Mouse (Mus musculus): ENCODE measurements around the gene Prss29.

Prss29 gene

GRCm38 (mm10) chr17:25318354-25318753, at the start of gene Prss29:
TSS of gene Prss29 (plus strand) at chr17:25318654.
- DNase-seq (ENCODE audit: low spot score), result no peak

GRCm38 (mm10) chr17:25270795-25271335, 47.6 kb upstream of the Prss29 start:
- no peak for DNase-seq (ENCODE audit: low spot score)

- DNase-seq (ENCODE audit: low spot score), result no peak
Measured at GRCm38 (mm10) chr17:25272326-25272725, 46.1 kb upstream of the Prss29 start.

- peak; percentile 83 for DNase-seq (ENCODE audit: low spot score)
Measured at GRCm38 (mm10) chr17:25272951-25273705, 45.3 kb upstream of the Prss29 start.

DNA sequence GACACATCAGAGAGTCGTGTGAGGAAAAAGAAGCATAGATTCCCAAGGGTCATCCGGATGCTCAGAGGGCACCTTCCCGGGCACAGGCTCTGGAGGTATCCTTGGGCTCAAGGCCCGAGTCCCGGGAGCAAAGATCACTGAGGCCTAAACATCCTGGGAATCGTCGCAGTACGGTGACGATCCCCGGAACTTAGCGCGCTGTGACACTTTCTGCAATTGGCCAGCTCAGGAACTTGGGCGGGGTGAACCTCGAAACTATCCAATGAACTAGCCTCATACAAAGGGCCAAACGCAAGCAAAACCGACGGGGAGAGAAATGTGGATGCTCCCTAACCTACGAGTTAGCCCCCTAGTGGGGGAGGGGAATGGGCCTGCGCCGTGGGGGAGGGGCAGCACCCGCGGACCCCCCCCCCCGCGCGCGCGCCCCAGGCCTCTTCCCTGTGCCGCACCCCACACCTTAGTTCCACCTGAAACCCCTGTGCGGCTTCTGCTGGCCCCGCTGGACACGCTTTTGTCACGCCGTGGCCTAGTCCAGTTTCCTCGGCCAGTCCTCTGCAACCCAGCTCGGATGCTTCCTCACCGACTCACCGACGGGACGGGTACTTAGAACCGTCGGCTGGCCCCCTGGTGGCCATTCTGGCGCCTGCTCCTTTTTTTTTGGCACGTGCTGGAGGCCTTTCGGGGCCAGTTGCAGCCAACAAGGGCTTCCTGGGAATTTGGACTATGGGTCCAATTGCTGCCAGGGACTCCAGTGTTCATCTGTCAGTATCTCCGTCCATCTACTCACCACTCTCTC, 44.5 kb upstream of the Prss29 start:
- peak; percentile 88 for DNase-seq (ENCODE audit: low spot score)

DNA sequence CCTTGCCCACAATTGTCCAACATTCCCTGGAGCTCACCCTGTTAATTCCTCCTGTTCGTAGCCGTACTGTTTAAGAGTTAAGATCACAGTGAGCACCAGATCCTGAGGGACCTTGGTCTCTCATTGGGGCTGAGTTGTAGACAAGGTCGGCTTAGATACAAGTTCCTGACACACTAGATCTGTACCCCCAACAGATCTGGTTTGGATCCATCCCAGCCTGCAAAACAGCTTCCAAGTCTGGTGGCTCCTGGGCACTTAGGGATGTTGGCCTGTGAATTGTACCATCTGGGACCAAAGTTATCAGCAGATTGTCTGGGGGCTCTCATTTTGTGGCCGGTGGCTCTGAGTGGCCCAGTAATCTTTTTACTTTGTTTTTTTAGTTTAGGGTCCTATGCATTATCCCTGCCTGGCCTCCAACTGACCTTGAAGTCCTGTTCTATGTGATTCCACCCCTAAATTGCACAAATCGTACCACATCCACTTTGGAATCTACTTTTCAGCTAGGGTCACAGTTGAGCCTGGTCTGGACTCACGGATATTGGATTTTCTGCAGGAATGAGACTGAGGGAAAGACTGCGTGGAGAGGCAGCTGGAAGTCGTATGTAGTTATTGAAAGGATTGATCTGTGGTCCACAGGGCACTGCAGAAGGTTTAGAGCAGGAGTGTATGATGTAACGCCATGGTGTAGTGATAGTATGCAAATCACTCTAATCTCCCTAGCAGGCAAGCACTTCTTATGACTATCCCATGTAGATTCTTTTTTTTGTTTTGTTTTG, 43.7 kb upstream of the Prss29 start, which contains the start of gene Ube2i:
Gene Ube2i (minus strand): TSS at position 52 of the 776 bp plus-strand sequence.
- DNase-seq (ENCODE audit: low spot score), result no peak

GRCm38 (mm10) chr17:25275833-25276232, 42.6 kb upstream of the Prss29 start:
- DNase-seq (ENCODE audit: low spot score), result no peak

DNA sequence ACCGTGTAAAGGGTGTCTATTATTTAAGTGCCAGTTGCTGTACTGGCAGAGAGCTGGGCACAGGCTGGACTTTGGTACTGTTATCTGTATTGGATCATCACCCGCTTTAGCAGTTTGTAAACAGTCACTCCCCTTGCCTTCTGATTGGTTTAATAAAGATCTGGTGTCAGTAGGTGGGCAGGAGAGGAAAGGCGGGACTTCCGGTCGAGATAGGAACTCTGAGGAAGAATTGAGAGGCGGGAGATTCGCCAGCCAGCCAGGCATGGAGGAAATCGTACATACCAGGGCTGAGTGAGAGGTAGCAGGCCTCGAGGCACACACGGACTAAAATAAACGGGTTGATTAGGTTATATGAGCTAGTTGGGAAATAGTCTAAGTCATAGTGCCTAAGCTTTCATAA, 36.3 kb upstream of the Prss29 start:
- DNase-seq (ENCODE audit: low spot score), result peak; percentile 46

DNA sequence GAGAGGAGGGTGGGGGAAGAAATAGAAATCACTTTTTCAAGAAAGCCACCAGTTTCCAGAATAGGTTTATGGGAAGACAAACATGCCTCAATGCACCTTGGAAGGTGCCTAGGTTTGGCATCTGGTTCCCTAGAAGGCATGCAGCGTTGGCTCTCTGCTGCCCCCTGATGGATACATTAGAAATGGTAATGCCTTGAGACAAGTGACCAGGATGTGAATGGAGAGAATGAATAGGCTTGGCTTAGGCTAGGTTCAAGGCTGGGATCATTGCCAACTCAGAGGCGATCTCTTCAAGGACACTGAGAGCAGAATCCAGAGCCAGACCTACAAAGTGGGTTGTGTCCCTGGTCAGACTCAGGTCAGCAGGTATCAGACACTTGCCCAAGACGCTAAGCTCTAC, 33.4 kb upstream of the Prss29 start:
- DNase-seq (ENCODE audit: low spot score), result peak; percentile 29

GRCm38 (mm10) chr17:25288842-25289241, 29.6 kb upstream of the Prss29 start:
- DNase-seq (ENCODE audit: low spot score), result no peak

DNA sequence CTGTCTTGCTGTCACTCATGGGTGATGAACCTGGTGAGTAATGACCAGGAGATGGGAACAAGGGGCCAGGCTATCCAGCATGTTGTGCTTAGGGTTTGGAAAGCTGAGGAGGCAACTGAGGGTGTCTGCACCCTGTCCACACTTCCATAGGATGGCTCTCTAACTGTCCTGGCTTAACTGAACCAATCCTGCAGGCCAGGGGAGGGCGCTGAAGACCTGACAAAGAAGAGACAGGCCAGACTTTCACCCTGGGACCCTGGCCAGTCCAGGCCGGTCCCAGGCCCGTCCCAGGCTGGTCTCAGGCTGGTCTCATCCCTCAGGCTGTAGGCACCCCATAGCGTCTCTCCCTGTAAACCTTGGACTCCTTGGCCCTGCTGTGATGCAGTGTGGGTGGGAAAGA, 28.0 kb upstream of the Prss29 start:
- DNase-seq (ENCODE audit: low spot score), result no peak

DNA sequence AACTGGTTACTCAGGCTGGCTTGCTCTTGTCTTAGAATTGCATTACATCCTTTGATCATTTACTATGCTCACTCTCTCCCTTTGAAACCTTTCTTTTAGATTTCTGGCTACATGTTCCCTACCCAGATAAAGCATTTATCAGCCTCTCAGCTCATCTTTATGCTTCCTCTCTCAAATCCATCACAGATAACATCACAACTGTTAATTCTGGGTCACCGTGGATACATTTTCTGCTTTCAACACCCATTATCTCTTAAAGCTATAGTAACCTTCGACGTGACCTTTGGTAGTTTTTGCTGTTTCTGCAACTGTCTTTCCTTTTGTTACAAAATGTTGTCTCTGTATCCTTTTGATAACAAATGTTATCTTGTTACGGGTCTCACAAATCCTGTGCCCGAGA, 25.0 kb upstream of the Prss29 start:
- no peak for DNase-seq (ENCODE audit: low spot score)

GRCm38 (mm10) chr17:25294111-25294510, 24.3 kb upstream of the Prss29 start:
- DNase-seq (ENCODE audit: low spot score), result no peak

GRCm38 (mm10) chr17:25298094-25298493, 20.4 kb upstream of the Prss29 start, which contains the start of gene Prss34:
TSS of gene Prss34 (plus strand) at chr17:25298394.
- no peak for DNase-seq (ENCODE audit: low spot score)

DNA sequence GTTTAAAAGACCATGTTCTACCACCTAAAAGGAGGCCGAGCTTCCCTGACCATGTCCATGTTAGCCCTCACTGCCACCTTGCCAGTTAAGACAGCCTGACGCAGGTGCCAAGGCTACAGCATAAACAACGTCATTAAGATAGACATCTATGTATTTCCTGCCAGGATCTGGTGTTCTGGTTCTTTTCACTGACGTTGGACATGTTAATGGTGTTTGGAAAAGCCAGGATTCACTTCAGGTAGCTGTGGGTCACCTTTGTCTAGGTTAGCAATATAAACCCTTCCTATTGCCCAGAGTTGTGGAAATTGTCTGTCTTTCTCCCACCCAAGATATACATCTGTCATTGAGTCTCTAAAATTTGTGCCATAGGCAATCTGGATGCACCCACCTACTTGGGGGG, 10.1 kb upstream of the Prss29 start, which contains the start of gene Prss28:
Gene Prss28 (plus strand): TSS at position 301 of the 400 bp plus-strand sequence.
- no peak for DNase-seq (ENCODE audit: low spot score)

DNA sequence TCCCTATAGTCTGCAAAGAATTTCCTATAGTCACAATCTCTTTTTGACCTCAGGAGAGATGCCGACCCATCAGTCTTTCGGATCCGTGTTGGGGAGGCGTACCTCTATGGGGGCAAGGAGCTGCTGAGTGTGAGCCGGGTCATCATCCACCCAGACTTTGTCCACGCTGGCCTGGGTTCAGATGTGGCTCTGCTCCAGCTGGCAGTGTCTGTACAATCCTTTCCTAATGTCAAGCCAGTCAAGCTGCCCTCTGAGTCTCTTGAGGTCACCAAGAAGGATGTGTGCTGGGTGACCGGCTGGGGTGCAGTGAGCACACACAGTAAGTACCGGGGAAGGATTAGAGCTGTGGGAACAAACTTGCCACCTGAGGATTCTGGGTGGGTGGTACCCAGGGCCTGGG, 2.4 kb downstream of the Prss29 start:
- no peak for DNase-seq (ENCODE audit: low spot score)

GRCm38 (mm10) chr17:25322930-25323329, 4.5 kb downstream of the Prss29 start:
- no peak for DNase-seq (ENCODE audit: low spot score)

DNA sequence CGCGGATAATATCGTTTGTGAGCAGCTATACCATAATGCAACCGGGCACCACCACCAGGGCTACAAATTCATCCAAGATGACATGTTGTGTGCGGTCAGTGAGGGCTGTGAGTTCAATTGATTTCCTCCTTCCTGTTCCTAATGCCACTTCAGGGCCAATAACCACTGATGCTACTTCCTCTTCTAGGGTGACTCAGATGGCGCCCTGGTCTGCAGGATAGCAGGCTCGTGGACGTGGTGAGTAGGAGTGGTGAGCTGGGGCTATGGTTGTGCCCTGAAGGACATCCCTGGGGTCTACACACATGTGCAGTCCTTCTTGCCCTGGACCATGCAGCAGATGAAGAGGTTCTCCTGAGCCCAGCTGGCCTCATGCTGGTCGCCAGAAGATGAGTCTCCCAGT, 13.9 kb downstream of the Prss29 start:
- no peak for DNase-seq (ENCODE audit: low spot score)

DNA sequence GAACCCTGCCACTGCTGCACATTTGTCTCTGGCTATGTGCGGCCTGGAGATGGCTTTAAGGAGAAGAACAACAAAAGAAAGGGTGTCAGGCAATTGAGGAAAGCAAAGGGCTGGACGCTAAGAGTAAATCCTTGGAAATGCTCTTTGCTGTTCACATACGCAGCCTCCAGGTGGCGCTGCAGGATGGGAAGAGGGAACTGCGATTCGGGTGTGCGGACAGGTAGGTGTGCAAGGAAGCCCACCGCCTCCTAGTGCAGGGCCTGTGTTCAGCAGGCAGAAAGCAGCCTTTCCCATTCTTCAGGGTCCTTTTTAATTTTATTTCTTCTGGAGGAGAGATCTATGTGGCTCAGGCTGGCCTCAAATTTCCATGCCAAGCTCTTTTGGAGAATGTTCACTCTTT, 15.5 kb downstream of the Prss29 start:
- DNase-seq (ENCODE audit: low spot score), result no peak

DNA sequence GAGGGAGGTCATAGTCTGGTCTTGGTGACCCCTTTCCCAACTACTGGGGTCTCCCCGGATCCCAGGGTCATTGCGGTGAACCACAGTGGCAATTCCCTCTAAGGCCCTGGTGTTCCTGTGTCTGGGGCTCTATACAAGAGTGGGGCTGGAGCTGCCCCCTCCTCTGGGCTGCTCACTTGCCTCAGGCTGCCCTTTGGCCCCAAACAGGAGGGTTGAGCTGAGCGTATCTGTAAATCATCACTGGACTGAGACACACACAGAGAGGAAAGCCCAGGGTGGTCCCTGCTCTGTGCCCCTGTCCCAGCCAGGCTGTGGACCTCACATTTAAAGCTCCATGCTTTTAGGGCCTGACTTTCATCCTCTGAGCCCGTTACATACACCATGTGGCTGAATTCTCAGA, 19.8 kb downstream of the Prss29 start:
- DNase-seq (ENCODE audit: low spot score), result no peak

DNA sequence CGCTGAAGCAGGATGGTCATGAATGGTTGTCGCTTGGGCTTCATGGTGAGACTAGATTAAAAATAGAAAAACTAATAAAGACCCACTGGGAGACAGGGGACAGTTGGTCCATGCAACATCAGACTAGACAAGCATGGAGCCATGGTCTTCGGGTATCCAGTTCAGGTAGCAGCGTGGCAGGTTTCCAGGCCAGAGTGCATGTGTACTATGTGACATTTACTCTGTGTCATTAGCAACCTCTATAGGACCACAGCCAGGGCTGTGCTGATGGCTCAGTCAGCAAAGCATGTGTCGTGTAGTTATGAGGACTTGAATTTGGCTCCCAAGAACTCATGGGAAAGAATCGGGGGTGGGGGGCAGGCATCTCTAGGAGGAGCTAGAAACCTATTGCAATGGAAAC, 21.5 kb downstream of the Prss29 start:
- DNase-seq (ENCODE audit: low spot score), result no peak

DNA sequence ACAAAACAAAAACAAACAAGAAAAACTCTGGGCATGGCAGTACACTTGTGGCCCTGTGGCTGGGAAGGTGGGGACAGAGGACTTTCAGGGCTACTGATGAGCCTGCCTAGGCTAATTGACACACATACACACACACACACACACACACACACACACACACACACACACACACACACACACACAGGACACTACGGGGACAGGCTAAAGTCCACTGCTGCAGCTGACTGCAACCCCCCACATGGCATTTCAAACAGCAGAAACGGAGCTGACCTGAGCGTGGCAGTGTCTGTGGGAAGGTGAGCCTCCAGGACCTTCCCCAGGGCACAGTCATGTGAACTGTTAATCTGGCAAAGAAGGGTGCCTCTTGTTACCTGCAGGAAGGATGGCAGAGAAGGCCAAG, 23.0 kb downstream of the Prss29 start:
- no peak for DNase-seq (ENCODE audit: low spot score)
